Mouse (Mus musculus) lung, embryonic 14.5 days (tissue): ENCODE measurements at regions not wholly inside any gene's neighbourhood (a gene's known extent, or its start where the extent isn't known, plus 50 kb on each side); places are given as distances from the start of the nearest gene placed in this dataset.

Source experiments
- ATAC-seq: fragments of 200-750 bp; cut with Nextera tagmentation; 2 replicates; pipeline ENCODE4 v1.8.0; 2017; ENCODE audit warnings: mild to moderate bottlenecking, moderate TSS enrichment, moderate library complexity; ENCODE audit not compliant: insufficient read depth
- DNase-seq: peaks from one replicate; pipeline ENCODE4 v3.0.0-alpha.2; 2015
- H3K27ac ChIP-seq: fragments of 300-500 bp; sonication (generic); 2 replicates; pipeline ENCODE4 v1.5.1; 2014; ENCODE audit warnings: low read depth, mild to moderate bottlenecking, moderate library complexity
- H3K27me3 ChIP-seq: fragments of 300-500 bp; sonication (generic); 2 replicates; pipeline ENCODE4 v1.6.1; 2014; ENCODE audit warnings: low read length, control low read depth; ENCODE audit not compliant: insufficient read depth
- H3K36me3 ChIP-seq: fragments of 300-500 bp; sonication (generic); 2 replicates; pipeline ENCODE4 v1.6.1; 2014; ENCODE audit warnings: control low read depth; ENCODE audit not compliant: insufficient read depth
- H3K4me1 ChIP-seq: fragments of 300-500 bp; sonication (generic); 2 replicates; pipeline ENCODE4 v1.6.1; 2014; ENCODE audit warnings: antibody characterized with exemption, control low read depth; ENCODE audit not compliant: insufficient read depth
- H3K4me2 ChIP-seq: fragments of 300-500 bp; sonication (generic); 2 replicates; pipeline ENCODE4 v1.6.1; 2014; ENCODE audit warnings: mild to moderate bottlenecking
- H3K4me3 ChIP-seq: fragments of 300-500 bp; sonication (generic); 2 replicates; pipeline ENCODE4 v1.5.1; 2014; ENCODE audit warnings: low read depth, low read length
- H3K9ac ChIP-seq: fragments of 300-500 bp; sonication (generic); 2 replicates; pipeline ENCODE4 v1.6.1; 2014
- H3K9me3 ChIP-seq: fragments of 300-500 bp; sonication (generic); 2 replicates; pipeline ENCODE4 v1.6.1; 2016; ENCODE audit warnings: low read depth, low read length, control low read depth
- CTCF ChIP-seq: IDR thresholded peaks from 2 replicates; pipeline ENCODE4 v1.5.1; 2016; ENCODE audit warnings: antibody characterized with exemption, low read depth
- WGBS: fragments of 180-500 bp; shearing (Covaris S2); extraction: QIAGEN DNeasy Blood & Tissue Kit; methylation state at CpG from one replicate; pipeline ENCODE4 v1.1.7; 2014; 5-methylcytosine and 5-hydroxymethylcytosine counted together

DNA sequence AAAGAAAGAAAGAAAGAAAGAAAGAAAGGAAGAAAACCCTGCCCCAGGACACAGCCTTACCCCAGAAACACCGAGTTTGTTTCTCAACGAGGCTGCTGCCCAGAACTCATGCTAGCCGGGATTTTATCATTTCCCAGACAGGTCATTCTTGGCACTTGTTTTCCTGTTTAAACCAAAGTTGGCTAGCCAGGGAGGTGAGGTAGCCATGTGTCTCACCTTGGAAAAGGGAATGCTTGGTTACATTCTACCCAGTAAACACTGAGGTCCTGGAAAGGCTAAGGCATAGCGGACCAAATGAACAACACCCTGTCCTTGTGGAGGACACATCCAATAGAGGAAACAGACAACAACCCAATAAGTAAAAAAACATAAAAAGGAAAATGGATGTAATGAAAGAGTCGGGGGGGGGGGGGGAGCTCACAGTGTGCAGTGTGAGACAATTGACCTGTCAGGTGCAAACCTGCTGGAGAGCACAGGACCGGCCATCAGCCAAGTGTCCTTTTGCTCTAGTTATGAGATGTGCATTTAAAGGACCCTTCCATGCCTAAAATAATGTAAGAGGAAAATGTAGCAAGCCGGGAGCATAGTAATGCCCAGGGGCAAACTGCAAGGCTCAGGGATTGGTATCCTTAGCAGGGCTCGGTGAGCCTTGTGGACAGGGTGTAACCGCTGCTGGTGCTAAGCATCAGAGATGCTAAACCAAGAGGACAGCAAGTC lies 78.2 kb upstream of the Fzd7 start:
- WGBS = 78% methylated on average over 9 of the region's 9 CpGs

DNA sequence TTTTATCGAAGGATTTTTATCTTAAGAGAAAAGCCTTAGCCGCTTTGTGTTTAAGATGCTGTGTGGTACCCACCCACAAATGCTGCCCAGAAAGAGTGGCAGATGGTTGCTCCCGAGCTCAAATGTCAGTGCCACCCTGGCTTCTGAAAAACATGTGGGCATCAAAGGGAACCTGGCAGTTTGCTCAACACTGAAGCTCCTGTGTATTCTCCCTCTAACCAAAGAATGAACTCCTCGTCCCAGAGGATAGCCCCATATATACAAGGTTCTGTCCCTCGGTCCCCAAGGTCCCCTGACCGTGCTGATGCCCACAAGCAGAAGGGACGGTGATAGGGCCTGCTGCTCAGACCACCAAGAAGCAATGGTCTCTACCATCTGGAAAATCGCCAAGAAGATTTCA lies 76.9 kb upstream of the Fzd7 start:
- Histone ChIP-seq H3K27me3 (no peaks in the 10 kb centered on the region), H3K9ac (no peak overlapping the region), H3K27ac (no peak overlapping the region), H3K4me1 (peaks cover 7% of the 10 kb centered on the region), H3K36me3 (no peaks in the 10 kb centered on the region), H3K4me2 (no peak overlapping the region), H3K9me3 (no peaks in the 10 kb centered on the region), H3K4me3 (no peak overlapping the region)
- no peak for TF ChIP-seq CTCF
- no peak for ATAC-seq
- no peak for DNase-seq
- WGBS = 72% methylated on average over 8 of the region's 8 CpGs

More for the DNA sequence above, 78.2 kb upstream of the Fzd7 start:
- H3K9me3 ChIP-seq = no peaks in the 10 kb centered on the region
- H3K36me3 ChIP-seq = no peaks in the 10 kb centered on the region
- H3K4me2 ChIP-seq = no peak overlapping the region
- no peaks in the 10 kb centered on the region; the same call in 1 of the 2 replicates for H3K4me1 ChIP-seq
- no peaks in the 10 kb centered on the region for H3K27me3 ChIP-seq
- H3K4me3 ChIP-seq = no peak overlapping the region
- no peak for TF ChIP-seq CTCF
- H3K27ac ChIP-seq = no peak overlapping the region
- no peak for DNase-seq
- H3K9ac ChIP-seq = no peak overlapping the region
- no peak for ATAC-seq

DNA sequence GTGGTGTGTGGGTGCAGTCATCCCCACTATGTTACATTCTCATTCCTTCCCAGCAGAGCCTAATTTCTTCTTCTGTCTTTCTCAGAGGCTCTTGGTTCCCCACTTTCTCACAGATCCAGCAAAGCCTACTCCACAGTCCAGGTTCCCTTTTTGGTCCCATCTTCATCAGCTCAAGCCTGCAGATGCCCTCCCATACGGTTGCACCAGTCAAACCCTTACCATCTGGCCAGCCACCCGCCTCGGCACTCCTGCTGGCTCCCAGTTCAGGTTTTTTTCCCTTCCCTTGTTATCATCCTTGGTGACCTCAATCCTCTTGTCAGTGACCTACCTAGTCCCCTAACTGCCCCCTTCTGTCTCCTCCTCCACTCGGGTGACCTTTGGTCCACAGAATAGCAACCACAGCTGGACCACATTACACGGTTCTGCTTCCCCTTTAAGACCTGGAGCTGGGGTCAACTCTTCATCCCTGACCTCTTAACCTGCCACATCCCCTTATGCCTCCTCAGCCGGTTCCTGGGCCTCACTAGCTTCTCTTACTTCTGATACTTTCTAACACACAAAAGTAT lies 75.4 kb upstream of the Fzd7 start:
- DNase-seq = no peak
- Histone ChIP-seq H3K27me3 (no peaks in the 10 kb centered on the region), H3K4me3 (no peak overlapping the region), H3K27ac (no peak overlapping the region), H3K9ac (no peak overlapping the region), H3K9me3 (no peaks in the 10 kb centered on the region), H3K36me3 (no peaks in the 10 kb centered on the region), H3K4me1 (peaks cover 8% of the 10 kb centered on the region), H3K4me2 (no peak overlapping the region)
- no peak for TF ChIP-seq CTCF
- WGBS = 39% methylated on average over 6 of the region's 6 CpGs
- ATAC-seq = no peak

DNA sequence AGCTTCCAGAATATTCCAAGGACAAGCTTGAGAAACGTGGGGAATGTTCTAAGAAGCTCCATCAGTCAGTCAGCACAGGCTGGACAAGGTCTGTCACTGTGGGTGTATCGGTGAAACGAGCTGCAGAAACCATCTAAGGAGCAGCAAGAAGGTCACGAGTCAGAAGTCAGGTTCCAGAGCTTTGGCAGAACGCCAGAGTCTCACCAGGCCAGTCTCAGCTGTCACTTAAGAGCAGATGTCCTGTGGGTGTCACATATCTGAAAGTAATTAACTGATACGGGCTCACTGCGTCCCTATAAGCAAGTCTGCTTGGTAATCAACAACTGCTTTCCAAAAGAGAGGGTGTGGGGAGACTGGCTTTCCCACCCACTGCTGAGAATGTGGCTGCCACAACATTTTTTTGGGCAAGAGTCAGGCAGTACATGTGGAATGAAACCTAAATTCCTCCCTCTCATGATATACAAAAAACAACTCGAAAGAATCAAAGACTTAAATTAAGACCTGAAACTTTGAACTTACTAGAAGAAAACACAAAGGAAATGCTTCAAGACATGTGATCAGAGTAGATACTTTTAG lies 72.6 kb upstream of the Fzd7 start:
- Histone ChIP-seq H3K9me3 (no peaks in the 10 kb centered on the region), H3K9ac (no peak overlapping the region), H3K4me2 (no peak overlapping the region), H3K4me3 (no peak overlapping the region), H3K36me3 (no peaks in the 10 kb centered on the region), H3K27ac (peak overlapping the region; percentile 48; the same call in 1 of the 2 replicates), H3K4me1 (peaks cover 8% of the 10 kb centered on the region), H3K27me3 (no peaks in the 10 kb centered on the region)
- DNase-seq = peak; percentile 68
- peak; percentile 21; the same call in 1 of the 2 replicates for ATAC-seq
- no peak for TF ChIP-seq CTCF
- 10% methylated on average over 8 of the region's 8 CpGs for WGBS

DNA sequence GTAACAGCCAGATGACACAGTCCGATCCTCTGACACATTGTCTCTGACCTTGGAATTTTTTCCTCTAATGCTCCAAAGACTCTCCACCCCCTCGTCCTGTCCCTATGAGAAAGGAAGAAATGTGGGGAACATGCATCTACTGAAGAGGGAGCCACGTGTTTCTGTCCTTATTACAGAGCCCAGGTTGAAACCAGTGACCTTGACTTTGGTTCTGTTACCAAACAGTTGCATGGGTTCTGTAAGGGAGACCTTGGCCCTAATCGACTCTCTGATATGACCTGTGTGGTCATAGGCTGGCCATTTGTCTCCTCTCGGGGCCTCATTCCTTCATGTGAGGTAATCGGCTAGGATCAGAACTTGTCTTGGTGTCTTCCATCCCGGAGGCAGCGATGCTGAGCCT lies 69.0 kb upstream of the Fzd7 start:
- ATAC-seq (no peak), DNase-seq (no peak)
- 86% methylated on average over 8 of the region's 8 CpGs for WGBS
- Histone ChIP-seq H3K4me1 (peaks cover 8% of the 10 kb centered on the region), H3K36me3 (no peaks in the 10 kb centered on the region), H3K4me3 (no peak overlapping the region), H3K27me3 (no peaks in the 10 kb centered on the region), H3K4me2 (no peak overlapping the region), H3K9ac (no peak overlapping the region), H3K27ac (no peak overlapping the region), H3K9me3 (peaks cover 3% of the 10 kb centered on the region; the same call in 1 of the 2 replicates)
- no peak for TF ChIP-seq CTCF

DNA sequence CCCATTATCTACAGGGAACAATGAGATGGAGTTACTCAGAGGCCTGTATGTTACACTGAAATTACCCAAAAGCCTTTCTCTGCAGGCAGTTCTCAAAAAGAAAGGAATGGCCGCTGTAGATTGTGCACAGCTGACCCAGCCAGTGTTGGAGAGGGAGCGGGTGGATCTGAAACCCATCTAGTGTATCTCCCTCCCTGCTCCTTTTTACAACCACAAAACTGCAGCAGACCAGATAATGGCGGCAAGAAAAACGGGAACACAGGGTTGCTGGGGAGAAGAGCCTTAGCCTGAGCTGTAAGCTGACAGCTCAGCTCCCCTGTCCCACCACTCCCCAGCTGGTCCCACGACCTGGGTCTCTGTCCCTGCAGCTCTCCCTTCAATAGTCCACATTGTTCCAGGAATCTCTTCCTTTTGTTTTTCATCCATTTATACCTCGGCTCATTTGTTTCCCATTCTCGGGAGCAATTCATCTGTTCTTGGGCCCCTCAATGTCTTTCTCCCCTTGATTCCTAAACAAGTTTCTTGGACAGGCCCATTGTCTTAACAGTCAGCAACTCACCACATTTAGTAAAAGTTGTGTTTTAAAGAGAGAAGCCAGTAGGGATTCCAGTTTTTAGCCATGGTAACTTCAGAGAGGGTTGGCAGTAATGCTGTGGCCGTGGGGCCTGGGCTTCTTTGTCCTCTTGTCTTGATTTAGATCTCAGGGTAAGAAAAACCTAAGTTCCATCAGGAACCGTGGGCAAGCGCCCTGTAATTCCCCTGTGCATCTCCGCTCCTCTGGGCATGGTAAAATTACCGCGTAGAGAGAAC lies 67.6 kb upstream of the Fzd7 start:
- Histone ChIP-seq H3K36me3 (no peaks in the 10 kb centered on the region), H3K27ac (no peak overlapping the region), H3K9ac (no peak overlapping the region), H3K4me1 (peaks cover 6% of the 10 kb centered on the region), H3K4me3 (no peak overlapping the region), H3K27me3 (no peaks in the 10 kb centered on the region), H3K9me3 (peaks cover 3% of the 10 kb centered on the region; the same call in 1 of the 2 replicates), H3K4me2 (no peak overlapping the region)
- ATAC-seq (no peak), DNase-seq (no peak)
- TF ChIP-seq CTCF = no peak
- 77% methylated on average over 13 of the region's 13 CpGs for WGBS

DNA sequence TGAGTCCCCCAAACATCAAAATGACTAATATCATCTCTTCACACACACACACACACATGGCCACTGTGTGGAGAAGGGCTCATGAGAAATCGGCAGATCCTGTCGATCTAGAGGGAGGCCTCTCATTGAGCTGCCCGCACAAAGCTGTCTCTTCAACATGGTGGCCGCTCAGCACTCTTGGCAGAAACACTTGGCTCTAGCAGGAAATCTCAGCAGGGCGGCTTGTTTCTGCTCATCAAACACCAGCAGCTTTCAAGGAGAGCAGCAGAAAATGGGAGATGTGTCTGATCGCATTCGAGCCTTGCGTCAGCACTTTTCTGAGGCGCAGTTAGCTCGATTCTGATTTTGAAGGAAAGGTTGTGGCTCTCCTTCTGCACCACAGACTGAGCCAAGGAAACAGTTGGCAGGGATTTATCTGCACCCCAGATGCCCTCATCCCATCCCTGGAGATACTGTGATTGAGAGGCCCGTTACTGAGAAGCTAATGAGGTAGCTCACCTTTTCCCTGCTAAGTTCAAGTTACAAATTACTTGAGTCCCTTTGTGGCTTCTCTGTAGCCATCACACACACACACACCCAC lies 66.4 kb upstream of the Fzd7 start:
- no peaks in the 10 kb centered on the region for H3K4me1 ChIP-seq

More for the DNA sequence above, 66.4 kb upstream of the Fzd7 start:
- Histone ChIP-seq H3K4me2 (no peak overlapping the region), H3K27me3 (no peaks in the 10 kb centered on the region), H3K9me3 (peaks cover 3% of the 10 kb centered on the region; the same call in 1 of the 2 replicates), H3K4me3 (no peak overlapping the region), H3K9ac (no peak overlapping the region), H3K27ac (no peak overlapping the region), H3K36me3 (no peaks in the 10 kb centered on the region)
- WGBS = 57% methylated on average over 11 of the region's 11 CpGs
- DNase-seq (peak; percentile 47), ATAC-seq (no peak)
- TF ChIP-seq CTCF = no peak
